Mouse (Mus musculus) embryonic fibroblast, embryonic 13.5 days (primary cell): ENCODE results near the gene Stat1. TPM values are rescaled to one million over a fixed set of nuclear protein-coding genes. Genes with fewer than 3 reads are reported as not detected.

ENCODE experiments used
- H3K27ac ChIP-seq: 2 replicates; pipeline ENCODE4 v1.5.1; 2012; ENCODE audit warnings: low read length, control low read depth, inconsistent platforms; ENCODE audit not compliant: insufficient read depth
- H3K4me1 ChIP-seq: 2 replicates; pipeline ENCODE4 v1.6.1; 2011; ENCODE audit warnings: low read length; ENCODE audit not compliant: control insufficient read depth, insufficient read depth
- H3K4me3 ChIP-seq: 2 replicates; pipeline ENCODE4 v1.5.1; 2011; ENCODE audit warnings: mild to moderate bottlenecking, control low read depth, low read length; ENCODE audit not compliant: insufficient read depth
- CTCF ChIP-seq: IDR thresholded peaks from 2 replicates; pipeline ENCODE4 v1.5.1; 2011; ENCODE audit warnings: mild to moderate bottlenecking, control low read depth, low read length, moderate library complexity, borderline replicate concordance; ENCODE audit not compliant: insufficient read depth
- POLR2A ChIP-seq: IDR thresholded peaks from 2 replicates; pipeline ENCODE4 v1.6.1; 2011; ENCODE audit warnings: low read depth, mild to moderate bottlenecking, control low read depth, low read length, moderate library complexity
- polyA plus RNA-seq: library from polyadenylated mRNA; stranded (reverse); fragments of >200 nt; gene quantifications from 2 replicates; pipeline ENCODE4 v1.2.4, GENCODE M21; 2011; ENCODE audit warnings: low read depth; ENCODE audit not compliant: missing spikeins, insufficient read length

The Stat1 gene
- 45.4 and 68.0 TPM in 2 replicates for polyA plus RNA-seq

- H3K27ac ChIP-seq = peak within 1 kb of the TSS; percentile 29
- TF ChIP-seq POLR2A (peak; percentile 69), CTCF (no peak)
- H3K4me3 ChIP-seq = peak within 1 kb of the TSS; percentile 96
- 0 out of 2 replicates have a peak, but pooled peaks cover 3% of the 10 kb centered on the region for H3K4me1 ChIP-seq
Observed at GRCm38 (mm10) chr1:52118860-52119591, at the start of gene Stat1. Gene Stat1 (plus strand): TSS chr1:52119440.

- Histone ChIP-seq H3K4me3 (no peak overlapping the region), H3K4me1 (no peaks in the 10 kb centered on the region), H3K27ac (no peak overlapping the region)
- TF ChIP-seq POLR2A (no peak), CTCF (no peak)
Observed at GRCm38 (mm10) chr1:52079724-52080367, 39.4 kb upstream of the Stat1 start.

GRCm38 (mm10) chr1:52080375-52080774 is 38.9 kb upstream of the Stat1 start:
- TF ChIP-seq POLR2A (no peak), CTCF (no peak)
- no peak overlapping the region for H3K4me3 ChIP-seq

GRCm38 (mm10) chr1:52086236-52086635 is 33.0 kb upstream of the Stat1 start:
- Histone ChIP-seq H3K27ac (no peak overlapping the region), H3K4me3 (no peak overlapping the region), H3K4me1 (no peaks in the 10 kb centered on the region)
- no peak for TF ChIP-seq CTCF
- no peak for TF ChIP-seq POLR2A

More at GRCm38 (mm10) chr1:52080375-52080774, 38.9 kb upstream of the Stat1 start:
- no peak overlapping the region for H3K27ac ChIP-seq
- no peaks in the 10 kb centered on the region for H3K4me1 ChIP-seq

- no peak for TF ChIP-seq POLR2A
- no peak for TF ChIP-seq CTCF
- Histone ChIP-seq H3K27ac (no peak overlapping the region), H3K4me1 (no peaks in the 10 kb centered on the region), H3K4me3 (no peak overlapping the region)
Observed at GRCm38 (mm10) chr1:52087128-52087527, 32.1 kb upstream of the Stat1 start.

GRCm38 (mm10) chr1:52088634-52089033 is 30.6 kb upstream of the Stat1 start:
- Histone ChIP-seq H3K27ac (no peak overlapping the region), H3K4me3 (no peak overlapping the region), H3K4me1 (no peaks in the 10 kb centered on the region)
- TF ChIP-seq CTCF (no peak), POLR2A (no peak)

- no peaks in the 10 kb centered on the region for H3K4me1 ChIP-seq
- H3K4me3 ChIP-seq = no peak overlapping the region
- no peak overlapping the region for H3K27ac ChIP-seq
- no peak for TF ChIP-seq POLR2A
- no peak for TF ChIP-seq CTCF
Observed at GRCm38 (mm10) chr1:52098618-52099232, 20.5 kb upstream of the Stat1 start.

- Histone ChIP-seq H3K4me1 (no peaks in the 10 kb centered on the region), H3K27ac (no peak overlapping the region), H3K4me3 (no peak overlapping the region)
- no peak for TF ChIP-seq POLR2A
- TF ChIP-seq CTCF = peak; percentile 46; the same call in 1 of the 2 replicates
Observed at GRCm38 (mm10) chr1:52100496-52100895, 18.7 kb upstream of the Stat1 start.

- no peaks in the 10 kb centered on the region for H3K4me1 ChIP-seq
- no peak overlapping the region for H3K4me3 ChIP-seq
- H3K27ac ChIP-seq = no peak overlapping the region
- TF ChIP-seq POLR2A = no peak
- no peak for TF ChIP-seq CTCF
Observed at GRCm38 (mm10) chr1:52102795-52103194, 16.4 kb upstream of the Stat1 start.
